ENCODE assay signal across 27 mouse cellular contexts in the genomic region with DNA sequence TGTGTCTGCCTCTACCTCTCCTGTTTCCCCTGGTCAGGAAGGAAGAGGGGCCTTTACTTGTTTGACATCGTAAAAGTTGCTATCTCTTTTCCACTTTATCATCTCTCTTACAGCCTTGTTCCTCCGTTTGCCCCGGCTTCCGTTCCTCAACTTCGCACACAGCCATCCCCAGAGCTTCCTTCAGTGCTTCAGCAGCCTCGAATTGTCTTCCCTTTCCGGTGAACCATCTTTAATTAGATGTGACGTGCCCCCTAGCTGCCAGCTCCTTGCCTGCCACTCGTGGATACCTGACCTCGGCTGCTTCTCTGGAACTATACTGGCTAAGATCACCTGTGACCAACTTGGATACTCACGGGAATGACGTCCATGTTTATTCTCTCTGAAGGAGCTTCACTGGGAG.
A peak's percentile ranks its signal among the peaks of the same experiment; 100 is the strongest.
DNase-seq lines count a peak whose midpoint lies in the region; ATAC-seq and TF ChIP-seq lines count a peak whose summit lies in the region.
"Had no signal": no experiment of that assay in that cellular context is flagged by ENCODE, and none has a peak within 500 bp of the region (broad histone marks: within the 10 kb centered on the region; RNA-seq: fewer than 3 reads in every experiment).

No protein-coding gene starts in this region.

- no peak overlapping the region for H3K27ac ChIP-seq in heart, embryonic 12.5 days (ENCODE audit: poor library complexity, severe bottlenecking)
- H3K27ac ChIP-seq in testis, adult 2 months (ENCODE audit: control insufficient read depth, insufficient read depth, low read depth, low read length) = no peak overlapping the region
- H3K27ac ChIP-seq: embryonic facial prominence, embryonic 15.5 days; layer of hippocampus, adult 2 months; midbrain, embryonic 10.5 days had no signal

- peaks cover 15% of the 10 kb centered on the region for H3K4me1 ChIP-seq in heart, embryonic 12.5 days (replicated peaks)
- no peaks in the 10 kb centered on the region; the same call in 1 of the 2 replicates for H3K4me1 ChIP-seq in testis, adult 2 months (ENCODE audit: control insufficient read depth, insufficient read depth, low read length)

- no peak overlapping the region for H3K4me3 ChIP-seq in heart, embryonic 12.5 days
- peak overlapping the region; percentile 63 for H3K4me3 ChIP-seq in testis, adult 2 months (ENCODE audit: control insufficient read depth, low read depth, low read length)
- H3K4me3 ChIP-seq: embryonic facial prominence, embryonic 15.5 days; forebrain, embryonic 15.5 days; layer of hippocampus, adult 2 months; midbrain, embryonic 10.5 days had no signal

- H3K27me3 ChIP-seq in heart, embryonic 12.5 days (replicated peaks) = no peaks in the 10 kb centered on the region
- H3K27me3 ChIP-seq in testis, adult 2 months (ENCODE audit: control insufficient read depth, insufficient read depth, low read length) = no peaks in the 10 kb centered on the region
- H3K27me3 ChIP-seq: CH12.LX; embryonic facial prominence, embryonic 15.5 days; forebrain, embryonic 15.5 days had no signal

- TF ChIP-seq POLR2A in testis, adult 2 months (IDR thresholded peaks at IDR 0.05; ENCODE audit: control insufficient read depth, low read depth, low read length) = no peak

- no peak overlapping the region for H3K4me2 ChIP-seq in heart, embryonic 12.5 days
- H3K4me2 ChIP-seq: embryonic facial prominence, embryonic 15.5 days; forebrain, embryonic 15.5 days; heart, embryonic 11.5 days had no signal

- no peaks in the 10 kb centered on the region for H3K9me3 ChIP-seq in heart, embryonic 12.5 days (replicated peaks)
- H3K9me3 ChIP-seq: embryonic facial prominence, embryonic 15.5 days; forebrain, embryonic 15.5 days; G1E; midbrain, embryonic 10.5 days had no signal

- no peak for ATAC-seq in heart, embryonic 12.5 days (ENCODE audit: insufficient number of reproducible peaks, low FRiP score)
- ATAC-seq: activated CD4-positive, CD25-positive, alpha-beta regulatory T cell, adult 4 months; forebrain, embryonic 15.5 days; inflammation-experienced regulatory T-cells, adult 6 months had no signal

- peak; percentile 82 for DNase-seq in heart, adult 11 months
- no peak for DNase-seq in testis, postnatal 14 days (ENCODE audit: low spot score)
- peak; percentile 44 for DNase-seq in retina, postnatal 1 day
- peak; percentile 16 to 29 for DNase-seq in thymus, postnatal 36 days
- DNase-seq in right cerebral cortex, adult 2 months (ENCODE audit: low spot score in 2 of 2) = no peak
- no peak for DNase-seq in layer of hippocampus, adult 11-12 months (ENCODE audit: low spot score)
- DNase-seq: adrenal gland, adult 8-10 months; cerebellum, adult 2 months; cerebellum, postnatal 25 days; gastrocnemius, postnatal 10 days; heart, postnatal 10 days; kidney, adult 18-20 months; kidney, postnatal 10 days; layer of hippocampus, postnatal 36 days; lung, adult 18-20 months; lung, postnatal 10 days had no signal

- no peak for TF ChIP-seq CTCF in testis, adult 2 months (IDR thresholded peaks at IDR 0.05; ENCODE audit: control insufficient read depth, insufficient read depth, insufficient replicate concordance, low read depth, low read length)

- H3K36me3 ChIP-seq in heart, embryonic 12.5 days = no peaks in the 10 kb centered on the region
- H3K36me3 ChIP-seq in testis, adult 2 months (ENCODE audit: control insufficient read depth, insufficient read depth, low read length) = no peaks in the 10 kb centered on the region
- H3K36me3 ChIP-seq: embryonic facial prominence, embryonic 15.5 days; forebrain, embryonic 15.5 days; G1E; midbrain, embryonic 10.5 days had no signal

- 67% methylated on average over 12 of the region's 12 CpGs for WGBS in heart, embryonic 12.5 days

- no peak overlapping the region for H3K9ac ChIP-seq in heart, embryonic 12.5 days
- H3K9ac ChIP-seq: embryonic facial prominence, embryonic 15.5 days; forebrain, embryonic 15.5 days had no signal

Comparison
In these comparisons a context has a peak if more than half of its experiments do, and no peak if none do; other contexts are left out.
1. DNase-seq: peak in heart, adult 11 months (single experiment), retina, postnatal 1 day (single experiment) and thymus, postnatal 36 days (2 of 2); none in testis, postnatal 14 days (single experiment), right cerebral cortex, adult 2 months (0 of 2) and layer of hippocampus, adult 11-12 months (single experiment).